Mouse (Mus musculus) heart, embryonic 14.5 days (tissue): ENCODE data around the gene Ndufb2. TPM values are rescaled to one million over a fixed set of nuclear protein-coding genes. Genes with fewer than 3 reads are reported as not detected.

Experiments
- ATAC-seq: fragments of 200-750 bp; cut with Nextera tagmentation; 2 replicates; pipeline ENCODE4 v1.8.0; 2017; ENCODE audit warnings: low read depth, moderate TSS enrichment; ENCODE audit not compliant: insufficient number of reproducible peaks, insufficient read depth, low FRiP score
- H3K27ac ChIP-seq, 2 experiments: fragments of 200-500 bp in 1 of 2; fragments of 300-500 bp in 1 of 2; sonication (generic) in 1 of 2; replicated peaks in 1 of 2; 2 replicates each; pipeline ENCODE4 v1.5.1; 2012 to 2014; ENCODE audit warnings: low read depth in 2 of 2, low read length in 2 of 2, control low read depth in 1 of 2, mild to moderate bottlenecking in 1 of 2, mixed read lengths in 1 of 2; ENCODE audit not compliant: control insufficient read depth in 1 of 2, insufficient read depth in 1 of 2
- H3K27me3 ChIP-seq: fragments of 300-500 bp; sonication (generic); 2 replicates; pipeline ENCODE4 v1.6.1; 2014; ENCODE audit warnings: mild to moderate bottlenecking, low read length, control low read depth; ENCODE audit not compliant: control insufficient read depth, insufficient read depth
- H3K36me3 ChIP-seq: fragments of 300-500 bp; sonication (generic); 2 replicates; pipeline ENCODE4 v1.6.1; 2014; ENCODE audit warnings: mild to moderate bottlenecking, control low read depth, low read length, mixed read lengths; ENCODE audit not compliant: control insufficient read depth, insufficient read depth
- H3K4me1 ChIP-seq, 2 experiments: fragments of 200-500 bp in 1 of 2; fragments of 300-500 bp in 1 of 2; sonication (generic) in 1 of 2; 2 replicates each; pipeline ENCODE4 v1.6.1; 2012 to 2014; ENCODE audit warnings: low read length in 2 of 2, control low read depth in 1 of 2, mixed read lengths in 1 of 2; ENCODE audit not compliant: control insufficient read depth in 2 of 2, insufficient read depth in 2 of 2
- H3K4me2 ChIP-seq: fragments of 300-500 bp; sonication (generic); 2 replicates; pipeline ENCODE4 v1.6.1; 2014; ENCODE audit warnings: mild to moderate bottlenecking, low read length
- H3K4me3 ChIP-seq, 2 experiments: fragments of 200-500 bp in 1 of 2; fragments of 300-500 bp in 1 of 2; sonication (generic) in 1 of 2; 2 replicates each; pipeline ENCODE4 v1.5.1; 2012 to 2014; ENCODE audit warnings: low read length in 2 of 2, mild to moderate bottlenecking in 2 of 2, control low read depth in 1 of 2, low read depth in 1 of 2, moderate library complexity in 1 of 2; ENCODE audit not compliant: control insufficient read depth in 1 of 2, insufficient read depth in 1 of 2
- H3K9ac ChIP-seq: fragments of 300-500 bp; sonication (generic); 2 replicates; pipeline ENCODE4 v1.6.1; 2014; ENCODE audit warnings: mild to moderate bottlenecking, low read length
- H3K9me3 ChIP-seq: fragments of 300-500 bp; sonication (generic); 2 replicates; pipeline ENCODE4 v1.6.1; 2016; ENCODE audit warnings: low read length, control low read depth; ENCODE audit not compliant: control insufficient read depth
- WGBS: fragments of 180-500 bp; shearing (Covaris S2); extraction: QIAGEN DNeasy Blood & Tissue Kit; methylation state at CpG from one replicate; pipeline ENCODE4 v1.1.7; 2014; 5-methylcytosine and 5-hydroxymethylcytosine counted together
- polyA plus RNA-seq: library from polyadenylated mRNA; unstranded; fragments of >200 nt; fragmentation: Nextera tagmentation; extraction: Ambion mirVana; gene quantifications from 2 replicates; pipeline ENCODE4 v1.2.1, GENCODE M21; 2014

Gene Ndufb2
- polyA plus RNA-seq, 1 experiment from 2014 or later, result 856 TPM

DNA sequence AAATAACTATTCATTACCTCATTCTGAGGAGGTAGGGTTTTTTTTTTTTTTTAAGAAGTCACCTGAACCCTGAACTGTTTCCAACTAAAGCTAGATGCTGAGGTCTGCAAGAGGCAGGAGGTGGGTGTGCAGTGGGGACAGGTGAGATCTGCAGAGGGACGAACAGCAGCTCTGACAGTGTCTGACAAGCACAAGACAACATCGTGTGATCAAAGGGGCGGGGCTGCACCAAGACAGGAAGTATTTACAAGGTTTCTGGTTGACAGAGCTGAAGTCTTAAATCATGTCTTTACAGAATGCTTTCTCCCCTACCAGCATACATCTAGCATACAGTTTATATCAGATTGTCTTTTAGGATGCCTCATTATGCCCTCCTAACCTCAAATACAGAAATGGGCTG is 14.5 kb downstream of the Ndufb2 start:
- H3K4me3 ChIP-seq, result no peak overlapping the region
- H3K9me3 ChIP-seq, result no peaks in the 10 kb centered on the region
- H3K9ac ChIP-seq, result no peak overlapping the region
- WGBS, result 41% methylated on average over 3 of the region's 3 CpGs
- peaks cover 32% of the 10 kb centered on the region for H3K36me3 ChIP-seq
- H3K4me1 ChIP-seq, result peaks cover 4 to 16% of the 10 kb centered on the region in 2 experiments
- ATAC-seq, result no peak
- no peak overlapping the region for H3K4me2 ChIP-seq
- H3K27ac ChIP-seq, result no peak overlapping the region
- no peaks in the 10 kb centered on the region for H3K27me3 ChIP-seq

DNA sequence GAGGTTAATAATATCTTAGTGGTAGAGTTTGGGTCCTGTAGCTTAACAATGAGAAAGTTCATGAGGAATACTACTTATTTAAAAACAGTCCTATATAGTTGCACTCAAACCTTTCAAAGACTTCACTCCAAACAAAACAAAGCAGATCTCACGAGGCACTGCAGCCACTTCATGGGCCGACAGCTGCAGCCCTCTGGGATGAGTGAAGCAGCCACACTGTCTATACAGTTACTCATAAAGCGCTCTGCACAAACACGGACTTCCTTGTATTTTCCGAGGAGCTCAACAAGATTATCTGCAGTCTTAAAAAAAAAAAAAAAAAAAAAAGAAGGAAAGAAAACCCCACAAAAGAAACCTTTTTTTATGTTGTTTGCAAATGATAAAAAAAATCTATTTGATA is 15.0 kb downstream of the Ndufb2 start:
- H3K36me3 ChIP-seq, result peaks cover 32% of the 10 kb centered on the region
- H3K27ac ChIP-seq, result no peak overlapping the region
- no peaks in the 10 kb centered on the region for H3K9me3 ChIP-seq
- no peak for ATAC-seq
- WGBS, result 43% methylated on average over 5 of the region's 5 CpGs
- no peak overlapping the region for H3K4me2 ChIP-seq
- H3K4me1 ChIP-seq, result peaks cover 4 to 16% of the 10 kb centered on the region in 2 experiments
- no peaks in the 10 kb centered on the region for H3K27me3 ChIP-seq
- no peak overlapping the region for H3K9ac ChIP-seq
- no peak overlapping the region for H3K4me3 ChIP-seq

DNA sequence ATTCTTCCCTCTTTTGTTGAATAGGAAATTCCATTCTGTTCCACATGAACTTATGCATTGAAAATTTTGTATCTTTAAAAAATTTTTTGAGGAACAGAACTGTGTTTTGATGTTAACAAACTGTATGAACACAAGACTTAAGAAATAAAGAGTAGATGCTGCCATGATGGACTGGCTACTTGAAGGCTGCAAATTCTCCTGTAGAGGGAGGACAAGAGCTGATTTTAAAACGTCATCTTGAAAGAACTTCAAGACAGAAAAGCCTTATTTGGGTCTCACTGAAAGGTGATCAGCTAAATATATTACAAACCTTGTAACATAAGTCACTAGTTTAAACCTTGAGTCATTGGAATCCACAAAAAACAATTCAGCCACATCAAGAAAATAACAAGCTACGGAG is 17.8 kb downstream of the Ndufb2 start:
- WGBS, result 69% methylated on average over 2 of the region's 2 CpGs
- H3K36me3 ChIP-seq, result peaks cover 47% of the 10 kb centered on the region
- no peak overlapping the region for H3K9ac ChIP-seq
- no peaks in the 10 kb centered on the region for H3K9me3 ChIP-seq
- no peak for ATAC-seq
- H3K4me2 ChIP-seq, result no peak overlapping the region
- H3K27ac ChIP-seq, result no peak overlapping the region
- H3K27me3 ChIP-seq, result no peaks in the 10 kb centered on the region
- no peak overlapping the region for H3K4me3 ChIP-seq
- peaks cover 4 to 16% of the 10 kb centered on the region in 2 experiments for H3K4me1 ChIP-seq

DNA sequence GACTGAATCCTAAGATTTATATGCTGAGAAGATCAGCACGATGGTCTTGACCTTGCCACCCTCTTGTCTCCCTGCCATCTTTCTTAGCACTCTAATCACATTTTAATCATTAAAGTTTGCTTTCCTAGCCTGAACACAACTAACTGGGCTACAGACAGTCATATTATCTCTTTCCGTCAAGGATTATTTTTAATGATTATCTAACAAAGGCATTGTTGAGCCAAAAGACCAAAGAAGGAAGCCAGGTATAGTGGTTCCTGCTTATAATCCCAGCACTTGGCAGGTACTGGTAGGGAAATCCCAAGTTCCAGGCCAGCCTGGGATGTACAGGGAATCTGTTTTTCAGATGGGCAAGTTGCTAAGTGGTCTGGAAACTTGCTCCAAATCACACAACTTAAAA is 18.9 kb downstream of the Ndufb2 start:
- Histone ChIP-seq H3K36me3 (peaks cover 52% of the 10 kb centered on the region), H3K9ac (no peak overlapping the region), H3K4me1 (peaks cover 4 to 8% of the 10 kb centered on the region in 2 experiments)

More for the DNA sequence above, 18.9 kb downstream of the Ndufb2 start:
- no peaks in the 10 kb centered on the region for H3K27me3 ChIP-seq
- ATAC-seq, result no peak
- no peak overlapping the region for H3K27ac ChIP-seq
- no peaks in the 10 kb centered on the region for H3K9me3 ChIP-seq
- no peak overlapping the region for H3K4me3 ChIP-seq
- no peak overlapping the region for H3K4me2 ChIP-seq
- WGBS, result 94% methylated on average over 2 of the region's 2 CpGs

Other genes starting within 250 kb of the Ndufb2 start
- 35.9 and 39.9 TPM in 2 replicates for gene Slc37a3, start 214.9 kb upstream of the Ndufb2 start, polyA plus RNA-seq
- gene Rab19, start 211.4 kb upstream of the Ndufb2 start, polyA plus RNA-seq, result 0.58 and 1.2 TPM in 2 replicates
- gene Mkrn1, start 172.1 kb upstream of the Ndufb2 start, polyA plus RNA-seq, result 65.5 and 94.5 TPM in 2 replicates
- gene Dennd2a, start 34.7 kb upstream of the Ndufb2 start, polyA plus RNA-seq, result 18.1 and 18.8 TPM in 2 replicates
- gene Adck2, start 18.7 kb upstream of the Ndufb2 start, polyA plus RNA-seq, result 16.1 and 19.1 TPM in 2 replicates
- gene Gm42420, start 6.8 kb upstream of the Ndufb2 start, polyA plus RNA-seq, result 0.35 TPM in 1 of 2 replicates, not detected in the other
- gene Braf, start 132.9 kb downstream of the Ndufb2 start, polyA plus RNA-seq, result 10.9 and 11.7 TPM in 2 replicates
- gene Mrps33, start 218.4 kb downstream of the Ndufb2 start, polyA plus RNA-seq, result 205 and 225 TPM in 2 replicates